Mouse (Mus musculus) naive thymus-derived CD4-positive, alpha-beta T cell, adult 2 months (primary cell): ENCODE results near the gene Gm49354.

ENCODE experiments used
- DNase-seq: peaks from one replicate; pipeline ENCODE4 v3.0.0-alpha.2; 2011; ENCODE audit warnings: low read depth

Gm49354 gene

GRCm38 (mm10) chr13:59710230-59710629 is 71.8 kb downstream of the Gm49354 start, which contains the start of gene Spata31d1a:
Gene Spata31d1a, minus strand, starts transcription at chr13:59710330.
- no peak for DNase-seq
